Mouse (Mus musculus) urinary bladder, postnatal 14 days (tissue): ENCODE data around the gene Abcc5.
A peak's percentile ranks its signal among the peaks of the same experiment; 100 is the strongest.

Source experiments
- DNase-seq: peaks from one replicate; pipeline ENCODE4 v3.0.0; 2021; ENCODE audit warnings: low spot score

Gene Abcc5

DNA sequence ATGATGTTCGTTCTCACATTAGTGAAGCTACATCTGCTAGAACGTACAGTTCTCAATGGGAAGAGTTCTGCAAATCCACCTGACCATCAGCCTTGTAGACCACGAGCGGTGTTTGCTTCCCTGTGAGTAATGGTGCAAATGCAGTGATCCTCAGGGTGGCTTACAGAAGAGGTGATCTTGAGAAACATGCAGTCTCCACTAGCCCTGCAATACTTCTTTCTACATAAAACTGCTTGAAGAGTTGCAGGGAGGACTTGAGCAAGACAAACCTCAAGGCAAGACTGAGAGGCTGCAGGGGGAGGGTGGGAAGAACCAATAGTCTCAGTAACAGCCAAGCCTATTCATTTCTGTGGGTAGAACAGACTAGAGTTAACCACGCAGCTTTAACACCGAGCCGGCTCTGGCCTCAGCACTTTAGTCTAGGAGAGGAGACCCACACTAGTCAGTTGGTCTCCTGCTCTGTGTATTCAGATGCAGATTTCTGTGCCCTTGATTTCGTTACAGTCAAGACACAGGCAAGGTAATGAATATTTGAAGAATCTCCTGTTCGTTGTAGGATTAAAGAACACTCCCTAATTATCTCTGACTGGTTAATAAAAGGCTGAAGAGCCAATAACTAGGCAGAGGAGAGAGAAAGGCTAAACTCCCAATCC is 66.4 kb downstream of the Abcc5 start:
- DNase-seq: no peak

DNA sequence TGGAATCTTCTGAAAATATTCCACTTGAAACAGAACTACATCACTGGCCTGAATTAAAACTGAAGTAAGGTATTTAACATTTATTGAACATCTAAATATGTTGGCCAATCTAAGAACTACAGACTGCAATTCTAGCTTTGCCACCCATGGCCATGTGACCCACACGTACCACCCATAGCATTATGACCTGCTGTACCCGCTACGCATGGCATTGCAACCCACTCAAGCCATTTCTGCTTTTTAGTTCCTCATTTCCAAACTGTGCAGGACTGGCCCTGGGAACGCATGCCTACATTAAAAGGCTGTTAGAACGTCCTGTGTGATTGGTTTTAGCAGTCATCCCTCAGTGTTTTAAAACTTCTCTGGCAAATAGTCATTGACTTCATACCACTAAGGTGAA is 68.4 kb downstream of the Abcc5 start:
- DNase-seq: no peak

GRCm38 (mm10) chr16:20354762-20355161 is 71.4 kb downstream of the Abcc5 start:
- DNase-seq: no peak

- no peak for DNase-seq
These were observed 72.2 kb downstream of the Abcc5 start for GRCm38 (mm10) chr16:20354011-20354410.

DNA sequence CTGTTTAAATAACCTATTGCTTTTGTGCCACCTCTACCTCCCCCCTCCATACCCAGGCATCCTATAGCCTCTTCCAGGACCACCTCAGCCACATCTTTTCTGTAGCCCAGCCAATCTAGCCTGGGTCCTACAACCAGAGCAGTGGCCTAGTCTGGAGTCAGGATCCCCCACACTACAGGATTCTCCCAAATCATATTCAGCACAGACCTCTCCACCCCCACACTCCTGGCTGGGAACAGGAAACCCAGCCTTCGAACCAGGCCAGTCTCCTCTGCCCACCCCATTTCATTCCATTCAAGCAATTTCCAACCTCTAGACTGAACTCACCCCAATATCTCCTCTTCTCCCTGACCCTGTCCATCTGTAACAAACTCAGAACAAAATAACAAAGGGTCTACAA is 80.7 kb downstream of the Abcc5 start:
- DNase-seq: no peak

- DNase-seq: no peak
These were observed 87.6 kb downstream of the Abcc5 start for GRCm38 (mm10) chr16:20338616-20339015.

DNA sequence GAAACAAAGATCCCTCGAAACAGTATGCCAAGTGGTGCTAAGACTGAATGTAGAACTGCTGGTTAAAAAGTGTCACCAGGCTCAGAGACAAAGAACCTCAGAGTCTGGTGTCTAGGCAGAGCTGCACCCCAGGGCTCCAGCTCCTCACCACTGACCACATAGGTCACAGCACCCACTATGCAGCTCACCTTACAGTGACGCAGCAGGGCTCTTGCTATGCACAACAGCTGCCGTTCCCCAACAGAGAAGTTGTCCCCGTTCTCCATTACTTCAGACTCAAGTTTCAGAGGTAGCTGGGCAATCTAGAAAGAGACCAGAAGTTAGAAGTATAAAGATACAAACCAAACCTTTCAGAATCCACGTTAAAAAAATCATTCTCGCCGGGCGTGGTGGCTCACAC is 91.3 kb downstream of the Abcc5 start:
- DNase-seq: no peak

- no peak for DNase-seq
These were observed 97.9 kb downstream of the Abcc5 start for GRCm38 (mm10) chr16:20328306-20328705.

DNA sequence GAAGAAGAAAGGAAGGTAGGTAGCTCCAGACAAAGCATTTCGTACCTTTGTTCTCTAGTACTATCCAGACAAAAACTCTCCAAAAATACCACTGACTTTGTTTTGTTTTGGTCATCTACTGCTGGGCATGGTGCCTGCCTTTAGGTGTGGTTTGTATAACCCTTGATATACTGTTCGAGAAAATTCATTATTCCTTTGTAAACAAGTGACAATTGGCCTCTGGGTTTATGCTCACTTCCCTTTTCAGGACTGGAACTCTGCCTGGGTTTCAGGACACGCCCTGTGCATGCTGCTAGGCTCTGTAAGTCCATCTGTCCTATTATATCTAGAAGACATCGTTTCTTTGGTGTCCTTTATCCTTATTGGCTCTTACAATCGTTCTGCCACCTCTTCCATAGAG is 100.9 kb downstream of the Abcc5 start, which contains the start of gene Cyp2ab1:
TSS of gene Cyp2ab1 (minus strand) at position 119 of the 400 bp plus-strand sequence.
- DNase-seq: no peak

- no peak for DNase-seq
These were observed 102.3 kb downstream of the Abcc5 start for GRCm38 (mm10) chr16:20323907-20324306.

DNA sequence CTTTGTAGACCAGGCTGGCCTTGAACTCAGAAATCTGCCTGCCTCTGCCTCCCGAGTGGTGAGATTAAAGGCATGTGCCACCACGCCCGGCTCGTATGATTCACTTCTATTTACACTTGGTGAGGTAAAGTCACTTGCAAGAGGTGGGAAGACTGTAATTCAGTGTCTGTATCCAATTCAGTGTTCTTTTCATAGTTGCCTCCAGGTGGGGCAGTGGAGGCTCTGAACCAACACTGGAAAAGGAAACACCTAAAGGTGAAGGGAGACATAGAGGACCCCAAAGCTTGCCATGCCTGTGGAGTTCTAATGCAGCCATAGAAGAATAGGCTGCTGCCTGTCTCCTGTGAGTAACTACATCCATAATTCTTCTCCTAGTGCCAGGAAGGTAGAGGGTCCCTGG is 103.9 kb downstream of the Abcc5 start:
- DNase-seq: no peak

DNA sequence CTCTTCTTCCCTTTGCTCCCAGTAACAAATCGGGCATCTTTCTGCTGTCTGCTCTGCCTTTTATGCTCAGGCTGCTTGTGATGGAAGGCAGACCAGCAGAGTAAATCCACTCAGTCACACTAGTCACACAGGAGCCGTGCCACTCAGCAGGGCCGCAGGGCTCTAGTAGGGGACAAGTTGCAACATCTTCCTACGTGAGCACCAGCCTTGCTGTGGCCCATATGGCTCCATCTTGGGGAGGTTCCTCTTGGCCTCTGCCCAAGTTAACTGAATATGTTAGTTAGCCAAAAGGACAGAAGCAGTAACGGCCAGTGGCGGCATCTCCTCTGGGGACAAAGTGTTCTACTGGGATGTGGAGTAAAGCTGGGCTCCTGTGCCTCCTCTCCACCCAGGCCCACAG is 109.4 kb downstream of the Abcc5 start:
- no peak for DNase-seq

DNA sequence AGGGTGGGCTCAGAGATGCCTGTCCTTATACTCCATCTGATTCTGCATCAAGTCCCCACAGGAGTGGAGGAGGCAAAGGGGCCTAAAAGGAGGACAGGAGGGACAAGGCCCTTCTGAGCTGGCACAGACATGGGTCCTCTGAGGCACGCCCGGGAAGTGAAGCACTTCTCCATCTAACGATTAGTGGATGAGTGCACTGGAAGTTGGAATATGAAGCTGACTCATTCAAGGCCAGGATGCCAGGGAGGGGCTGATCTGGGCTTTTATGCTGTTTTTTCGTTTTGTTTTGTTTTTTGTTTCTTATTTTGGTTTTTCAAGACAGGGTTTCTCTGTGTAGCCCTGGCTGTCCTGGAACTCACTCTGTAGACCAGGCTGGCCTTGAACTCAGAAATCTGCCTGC is 110.9 kb downstream of the Abcc5 start:
- no peak for DNase-seq

DNA sequence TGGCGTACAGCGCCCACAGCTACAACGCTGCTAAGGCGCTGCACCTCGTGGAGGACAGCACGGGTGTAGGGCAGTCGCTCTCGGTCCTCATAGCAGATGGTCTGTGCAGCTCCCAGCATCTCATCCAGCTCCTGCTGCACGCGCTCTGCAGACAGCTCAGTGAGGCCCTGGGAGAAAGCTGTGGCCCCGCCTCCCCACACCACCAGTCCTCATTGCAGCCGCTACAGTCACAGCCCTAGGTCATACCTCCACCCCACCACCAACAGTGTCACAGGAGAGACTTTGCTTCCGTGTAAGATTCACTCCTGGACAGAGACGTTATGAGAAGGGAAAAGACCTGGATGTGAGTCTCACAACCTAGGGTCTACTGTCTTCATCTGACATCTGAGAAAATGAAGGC is 113.9 kb downstream of the Abcc5 start:
- no peak for DNase-seq

GRCm38 (mm10) chr16:20301770-20302649 is 124.2 kb downstream of the Abcc5 start, which contains the start of gene Parl:
TSS of gene Parl (minus strand) at chr16:20302387.
- peak; percentile 86 for DNase-seq

GRCm38 (mm10) chr16:20300076-20300475 is 126.1 kb downstream of the Abcc5 start:
- no peak for DNase-seq
